Mouse (Mus musculus): ENCODE results near the gene Rpl36a. TPM values are rescaled to one million over a fixed set of nuclear protein-coding genes. Genes with fewer than 3 reads are reported as not detected.
A peak's percentile ranks its signal among the peaks of the same experiment; 100 is the strongest.

The Rpl36a gene
- total RNA-seq, 2 experiments from 2014 or later = 266 to 594 TPM

DNA sequence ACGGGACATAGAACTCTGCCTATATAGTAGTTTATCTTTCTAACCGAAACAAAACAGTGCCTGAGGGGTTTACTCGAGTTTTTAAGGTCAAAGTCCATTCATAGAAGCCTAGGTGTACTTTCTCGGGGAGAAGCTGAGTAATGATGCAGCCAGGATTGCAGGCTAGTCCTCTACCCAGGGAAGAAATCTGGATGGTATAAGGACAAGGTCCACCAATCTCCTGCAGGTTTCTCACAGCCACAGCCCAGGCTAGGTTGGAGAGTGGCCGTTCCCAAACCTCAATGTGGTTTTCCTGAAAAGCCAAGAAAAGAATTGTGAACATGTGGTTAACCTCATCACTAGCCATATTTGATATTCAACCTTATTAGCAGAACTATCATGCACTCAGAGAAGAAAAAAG, 4.4 kb downstream of the Rpl36a start:
- no peak for ATAC-seq (replicated peaks; ENCODE audit: low FRiP score, poor library complexity, severe bottlenecking)

DNA sequence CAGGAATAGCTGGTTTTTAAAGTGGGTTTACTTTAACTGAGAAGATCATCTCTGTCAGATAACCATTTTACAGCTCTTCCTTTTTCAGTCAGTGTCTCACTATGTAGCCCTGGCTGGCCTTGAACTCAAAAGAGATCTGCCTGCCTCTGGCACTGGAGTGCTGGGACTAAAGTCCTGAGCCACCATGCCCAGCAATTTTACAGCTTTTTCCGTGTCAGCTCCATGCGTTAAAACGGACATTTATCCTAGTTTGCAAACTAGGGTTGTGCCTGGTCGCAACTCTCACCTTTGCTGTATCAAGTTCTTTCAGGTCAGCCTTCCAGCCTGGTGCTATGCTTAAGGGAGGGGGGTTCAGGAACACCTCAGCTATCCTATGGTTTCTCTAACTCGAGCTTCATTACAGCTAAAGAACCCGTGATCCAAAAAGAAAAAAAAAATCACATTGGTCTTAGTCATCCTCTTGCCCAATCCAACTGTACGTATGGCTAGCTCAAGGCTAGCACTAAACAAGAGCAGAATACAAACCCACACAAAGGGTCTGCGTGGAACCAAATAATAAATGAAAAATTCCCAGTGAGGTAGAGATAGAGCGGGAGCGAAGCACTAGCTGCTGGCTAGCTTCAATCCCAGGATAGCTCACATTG, 14.6 kb downstream of the Rpl36a start:
- peak; percentile 15 for ATAC-seq (replicated peaks; ENCODE audit: low FRiP score, poor library complexity, severe bottlenecking)

DNA sequence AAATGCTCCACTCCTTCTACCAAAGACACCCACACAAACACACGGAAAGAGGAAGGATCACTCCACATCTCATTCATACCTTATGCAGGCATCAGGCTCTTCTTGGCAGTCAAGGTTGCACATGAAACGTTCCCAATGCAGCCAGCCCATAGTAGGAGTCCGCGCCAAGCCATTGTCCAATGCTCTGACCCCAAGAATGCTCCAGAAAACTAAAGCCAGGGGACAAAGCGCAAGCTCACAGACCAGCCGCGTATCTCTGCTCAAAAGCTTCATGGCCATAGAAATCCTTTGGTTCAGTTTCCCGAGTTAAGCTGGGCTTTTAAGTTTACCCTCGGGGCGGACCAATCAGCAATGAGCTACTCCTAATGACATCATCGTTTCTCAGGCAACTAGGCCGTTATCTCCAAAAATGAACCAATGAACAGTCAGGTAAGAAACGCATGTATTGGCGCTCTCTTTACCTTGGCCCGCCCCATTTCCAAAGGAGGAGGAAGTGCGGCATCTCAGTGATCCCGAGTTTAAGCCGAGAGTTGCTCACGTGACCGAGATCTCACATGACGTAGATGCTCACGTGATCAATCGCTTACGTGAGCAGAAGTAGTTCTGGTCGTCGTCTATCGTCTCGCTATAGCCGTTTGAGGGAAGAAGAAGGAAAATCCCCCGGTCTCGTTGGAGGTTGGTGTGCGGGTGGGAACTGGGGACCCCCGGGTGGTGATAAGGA, 15.4 kb downstream of the Rpl36a start, which contains the start of the genes Gla and Hnrnph2:
Gene Gla, minus strand, starts transcription at position 467 of the 721 bp plus-strand sequence.
Gene Hnrnph2, plus strand, starts transcription at position 521 of the 721 bp plus-strand sequence.
- ATAC-seq (replicated peaks; ENCODE audit: low FRiP score, poor library complexity, severe bottlenecking) = peak; percentile 98

DNA sequence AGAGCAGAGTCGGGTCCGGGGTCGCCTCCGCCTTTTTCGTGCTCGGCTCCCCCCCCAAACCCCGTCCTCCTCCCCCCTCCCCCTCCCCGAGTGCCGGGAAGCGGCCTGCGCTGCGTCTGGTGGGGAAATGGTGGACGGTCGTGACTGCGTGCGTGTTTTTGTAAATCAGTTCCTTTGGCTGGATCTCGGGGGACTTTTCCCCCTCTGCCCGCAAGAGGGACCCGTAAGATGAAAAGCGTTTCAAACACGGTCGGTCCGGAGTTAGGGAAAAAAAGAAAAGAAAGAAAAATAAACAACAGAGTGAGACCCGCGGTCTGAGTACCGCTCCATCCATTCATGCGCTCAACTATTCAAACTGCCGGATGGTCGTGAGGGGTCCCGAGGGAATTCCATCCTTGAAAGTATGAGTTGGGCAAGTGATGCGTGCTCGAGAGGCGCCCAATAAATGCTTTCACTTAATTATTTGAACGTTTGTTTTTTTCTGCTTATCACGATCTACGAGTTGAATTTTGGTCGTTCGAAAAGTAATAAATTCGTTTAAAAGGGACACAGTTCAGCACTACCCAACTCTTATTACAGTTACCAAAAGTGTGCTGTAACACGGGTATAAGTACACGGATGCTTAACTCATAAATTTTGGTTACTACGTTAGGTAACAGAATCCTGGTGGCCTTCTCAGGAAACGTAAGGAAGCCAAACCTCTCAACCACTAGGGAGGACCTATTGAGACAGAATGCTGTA, 16.1 kb downstream of the Rpl36a start:
- peak; percentile 48 for ATAC-seq (replicated peaks; ENCODE audit: low FRiP score, poor library complexity, severe bottlenecking)

DNA sequence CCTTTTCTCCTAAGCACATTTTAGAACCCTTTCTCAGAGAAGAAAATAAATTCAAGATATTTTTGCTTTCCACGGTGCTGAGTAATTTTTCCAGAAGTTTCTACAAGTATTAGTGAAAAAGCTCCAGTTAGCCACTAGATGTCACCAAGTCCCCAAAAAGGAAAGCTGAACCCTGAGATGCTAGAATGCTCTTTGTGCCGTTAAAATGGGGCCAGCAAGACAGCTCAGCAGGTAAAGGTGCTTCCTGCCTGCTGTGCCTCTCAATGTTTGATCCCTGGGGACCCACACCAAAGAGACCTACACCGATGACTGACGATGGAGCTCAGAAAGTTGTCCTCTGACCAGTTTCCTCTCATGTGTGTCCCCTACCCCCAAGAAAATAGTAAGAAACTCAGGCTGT, 24.0 kb downstream of the Rpl36a start:
- ATAC-seq (replicated peaks; ENCODE audit: low FRiP score, poor library complexity, severe bottlenecking) = 0 out of 2 replicates have a peak, but pooled peaks have one; percentile 48

DNA sequence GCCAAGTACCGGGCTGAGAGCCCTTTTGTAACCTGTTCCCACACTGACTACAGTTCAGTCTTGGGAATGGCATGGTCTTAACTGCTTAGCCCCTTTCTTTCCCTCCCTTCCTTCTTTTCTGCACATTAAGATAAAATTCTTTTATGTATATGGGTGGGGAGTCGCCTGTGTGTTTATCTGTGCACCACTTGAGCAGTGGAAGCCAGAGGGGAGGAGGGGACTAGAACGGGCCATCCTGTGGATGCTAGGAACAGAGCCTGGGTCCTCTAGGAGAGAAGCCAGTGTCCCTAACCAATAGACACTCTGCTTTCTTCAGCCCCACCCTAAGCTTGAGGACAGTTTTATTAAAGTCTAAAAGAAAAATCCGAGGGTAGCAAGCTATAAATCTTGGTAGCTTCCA, 25.5 kb downstream of the Rpl36a start:
- ATAC-seq (replicated peaks; ENCODE audit: low FRiP score, poor library complexity, severe bottlenecking) = 0 out of 2 replicates have a peak, but pooled peaks have one; percentile 36

DNA sequence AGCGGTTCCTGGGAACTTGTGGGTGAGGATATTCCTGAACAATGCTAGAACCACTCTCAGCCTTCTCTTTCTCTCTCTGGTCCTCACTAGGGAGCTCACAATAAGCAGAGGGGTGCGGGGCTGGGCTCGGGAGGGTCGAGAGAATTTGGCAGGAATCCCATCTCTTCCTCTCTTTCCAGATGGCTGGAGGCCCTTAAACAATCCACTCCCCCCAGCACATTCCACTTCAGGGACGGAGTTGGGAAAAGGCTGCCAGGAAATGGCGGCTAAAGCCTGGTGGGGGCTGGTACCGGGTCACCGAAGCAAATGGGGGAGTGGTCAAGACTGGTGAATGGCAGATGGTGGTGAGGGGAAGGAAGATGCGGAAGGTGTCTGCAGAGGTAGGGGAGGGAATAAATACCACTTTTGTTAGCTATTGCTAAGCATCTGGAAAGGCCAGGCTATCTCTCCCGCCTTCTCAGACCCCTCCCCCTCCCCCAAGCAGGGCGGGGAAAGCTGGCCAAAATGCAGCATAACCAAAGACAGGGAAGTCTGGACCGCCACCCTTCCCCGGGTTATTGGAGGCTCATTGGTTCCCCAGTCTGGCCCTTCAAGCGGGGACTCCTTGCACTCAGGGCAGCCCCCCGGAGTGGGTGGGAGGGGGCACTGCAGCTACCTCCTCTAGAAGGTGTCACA, 27.0 kb downstream of the Rpl36a start:
- ATAC-seq (replicated peaks; ENCODE audit: low FRiP score, poor library complexity, severe bottlenecking) = 0 out of 2 replicates have a peak, but pooled peaks have one; percentile 58

DNA sequence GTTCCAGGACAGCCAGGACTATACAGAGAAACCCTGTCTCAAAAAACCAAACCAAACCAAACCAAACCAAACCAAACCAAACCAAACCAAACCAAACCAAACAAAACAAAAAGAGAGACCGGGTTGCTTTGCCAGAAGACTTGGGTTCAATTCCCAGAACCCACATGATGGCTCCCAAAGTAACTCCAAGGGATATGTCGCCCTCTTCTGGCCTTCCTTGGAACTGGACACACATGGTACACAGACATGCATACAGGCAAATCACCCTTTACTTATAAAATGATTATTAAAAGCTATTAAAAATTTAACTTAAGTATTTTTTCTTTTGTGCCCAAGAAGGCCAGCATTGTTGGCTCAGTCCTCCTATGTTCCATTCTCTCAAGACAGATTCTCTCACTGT, 28.9 kb downstream of the Rpl36a start:
- 0 out of 2 replicates have a peak, but pooled peaks have one; percentile 61 for ATAC-seq (replicated peaks; ENCODE audit: low FRiP score, poor library complexity, severe bottlenecking)

DNA sequence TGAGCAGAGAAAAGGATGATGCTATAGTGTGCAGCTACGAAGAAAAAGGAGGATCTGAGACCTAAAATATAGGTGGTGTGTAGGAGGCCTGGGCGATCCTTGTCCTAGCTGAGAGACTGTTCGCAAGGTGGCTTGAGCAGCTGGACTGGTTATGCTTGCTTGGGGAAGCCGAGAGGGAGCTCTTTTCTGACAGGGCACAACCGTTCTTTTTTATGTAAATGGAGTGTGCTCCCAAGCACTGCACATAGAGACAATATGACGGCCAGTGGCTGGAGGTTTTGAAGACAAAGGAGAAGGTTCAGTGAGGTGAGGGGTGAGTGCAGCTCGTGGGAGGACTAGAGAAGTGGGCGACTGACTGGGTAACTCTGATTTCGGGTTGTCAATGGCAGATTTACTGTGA, 34.2 kb downstream of the Rpl36a start:
- no peak for ATAC-seq (replicated peaks; ENCODE audit: low FRiP score, poor library complexity, severe bottlenecking)

DNA sequence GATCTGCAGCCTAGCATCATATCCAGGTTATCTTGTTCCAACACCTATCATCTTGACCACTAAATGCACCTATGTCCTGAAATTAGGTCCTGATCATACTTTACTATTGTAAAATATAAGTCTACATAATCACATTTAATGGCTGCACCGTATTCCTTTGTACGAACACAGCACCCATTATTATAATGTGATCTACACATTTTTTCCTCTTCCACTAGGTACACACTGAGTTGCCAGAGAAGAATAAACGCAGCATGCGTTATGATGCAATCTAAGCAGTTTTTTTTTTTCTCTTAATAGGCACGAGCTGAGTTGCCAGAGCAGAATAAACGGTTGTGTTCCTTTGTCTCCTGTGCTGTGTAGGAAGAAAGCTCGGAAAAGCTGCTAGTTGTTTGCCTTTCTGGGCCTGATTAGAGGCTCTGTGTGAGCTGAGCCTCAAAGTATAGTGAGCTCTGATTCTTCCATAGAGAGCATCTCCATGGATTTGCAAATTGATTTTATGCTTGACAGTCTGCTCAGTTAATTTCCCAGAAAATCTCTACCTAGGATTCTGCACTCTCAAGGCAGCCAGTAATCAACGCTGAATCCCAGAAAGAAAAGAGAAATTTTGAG, 34.9 kb downstream of the Rpl36a start:
- no peak for ATAC-seq (replicated peaks; ENCODE audit: low FRiP score, poor library complexity, severe bottlenecking)

DNA sequence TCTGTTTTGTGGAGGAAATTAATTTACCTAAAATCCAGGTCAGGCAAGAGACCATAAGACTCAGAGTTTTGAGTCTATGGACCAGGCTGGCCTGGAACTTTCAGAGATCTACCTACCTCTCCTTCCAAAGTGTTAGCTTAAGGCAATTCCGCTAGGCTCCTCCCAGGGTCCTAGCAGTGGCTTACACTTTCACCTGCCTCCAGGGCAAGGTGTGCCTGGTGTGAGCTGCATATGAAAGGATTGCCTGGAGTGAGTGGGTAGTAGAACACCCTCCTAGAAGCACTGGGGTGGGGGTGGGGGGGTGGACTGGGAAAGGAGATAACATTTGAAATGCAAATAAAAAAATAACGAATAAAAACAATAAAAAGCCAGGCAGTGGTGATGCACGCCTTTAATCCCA, 36.2 kb downstream of the Rpl36a start:
- ATAC-seq (replicated peaks; ENCODE audit: low FRiP score, poor library complexity, severe bottlenecking) = no peak

DNA sequence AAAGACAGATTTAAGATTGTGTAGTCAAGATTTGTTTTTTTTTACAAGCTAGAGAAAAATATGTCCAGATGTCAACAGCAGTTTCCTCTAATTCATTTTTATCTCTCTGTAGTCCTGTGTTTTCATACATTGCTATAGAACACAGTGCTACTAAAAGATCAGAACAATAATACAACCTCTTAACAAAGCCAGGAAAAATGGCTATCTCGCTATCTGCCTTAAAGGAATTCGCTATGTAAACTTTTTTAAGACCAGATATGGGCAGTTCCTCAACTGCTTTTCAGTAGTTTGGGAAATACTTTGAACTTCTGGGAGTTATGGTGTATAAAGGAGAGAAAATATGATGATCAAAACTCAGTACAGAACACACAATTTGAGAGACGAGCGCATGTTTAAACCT, 37.9 kb downstream of the Rpl36a start:
- ATAC-seq (replicated peaks; ENCODE audit: low FRiP score, poor library complexity, severe bottlenecking) = no peak

DNA sequence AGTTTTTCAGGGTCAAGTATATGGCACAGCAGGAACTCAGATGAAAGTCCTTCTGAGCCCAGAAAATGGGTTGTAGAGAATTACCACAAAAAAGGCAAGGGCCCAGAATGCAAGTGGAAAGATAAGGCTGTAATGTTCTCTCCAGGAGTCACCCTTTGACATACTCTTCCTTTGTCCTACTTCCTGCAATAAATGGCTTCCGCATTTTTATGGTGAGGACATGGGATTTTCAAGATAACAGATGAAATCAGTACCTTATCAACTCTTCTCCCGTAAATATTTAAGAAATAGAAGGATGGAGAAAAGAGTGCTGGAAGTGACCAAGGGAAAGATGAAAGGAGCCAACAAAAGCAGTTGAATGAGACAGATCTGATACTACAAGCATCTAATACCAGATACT, 42.7 kb downstream of the Rpl36a start:
- ATAC-seq (replicated peaks; ENCODE audit: low FRiP score, poor library complexity, severe bottlenecking) = no peak

DNA sequence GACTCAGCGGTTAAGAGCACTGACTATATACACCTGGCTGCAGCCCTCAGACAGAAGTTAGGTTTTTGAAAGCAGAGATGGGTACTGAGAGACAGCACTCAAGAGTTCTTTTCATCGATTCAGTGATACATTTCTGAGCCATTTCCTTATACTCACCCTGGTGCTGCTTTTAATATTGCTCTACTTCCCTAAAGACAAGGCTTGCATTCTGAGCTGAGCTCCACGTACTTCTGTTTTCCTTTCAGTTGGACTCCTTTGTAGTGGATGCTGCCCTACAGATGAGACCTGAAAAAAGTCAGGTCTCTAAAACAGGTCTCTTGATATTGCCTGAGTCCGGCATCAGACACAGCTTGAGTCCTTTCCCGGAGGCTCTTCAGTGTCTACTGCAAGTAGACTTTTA, 47.3 kb downstream of the Rpl36a start:
- ATAC-seq (replicated peaks; ENCODE audit: low FRiP score, poor library complexity, severe bottlenecking) = no peak

DNA sequence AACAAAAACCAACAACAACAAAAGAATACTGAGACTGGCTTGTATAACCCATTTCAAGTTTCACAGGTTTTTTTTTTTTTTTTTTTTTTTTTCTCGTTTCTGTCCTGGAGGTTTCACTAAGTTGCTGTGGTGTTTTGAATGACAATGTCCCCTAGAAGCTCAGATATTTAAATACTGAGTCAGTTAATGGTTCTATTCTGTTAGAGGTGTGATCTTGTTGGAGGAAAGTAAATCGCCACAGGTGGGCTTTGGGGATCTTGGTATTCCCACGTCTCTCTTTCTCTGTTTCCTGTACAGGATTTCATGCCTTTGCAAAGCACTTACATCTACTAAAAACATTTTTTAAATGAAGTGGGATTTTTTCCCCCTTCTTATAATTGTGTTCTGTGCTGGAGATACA, 49.7 kb downstream of the Rpl36a start:
- ATAC-seq (replicated peaks; ENCODE audit: low FRiP score, poor library complexity, severe bottlenecking) = no peak

DNA sequence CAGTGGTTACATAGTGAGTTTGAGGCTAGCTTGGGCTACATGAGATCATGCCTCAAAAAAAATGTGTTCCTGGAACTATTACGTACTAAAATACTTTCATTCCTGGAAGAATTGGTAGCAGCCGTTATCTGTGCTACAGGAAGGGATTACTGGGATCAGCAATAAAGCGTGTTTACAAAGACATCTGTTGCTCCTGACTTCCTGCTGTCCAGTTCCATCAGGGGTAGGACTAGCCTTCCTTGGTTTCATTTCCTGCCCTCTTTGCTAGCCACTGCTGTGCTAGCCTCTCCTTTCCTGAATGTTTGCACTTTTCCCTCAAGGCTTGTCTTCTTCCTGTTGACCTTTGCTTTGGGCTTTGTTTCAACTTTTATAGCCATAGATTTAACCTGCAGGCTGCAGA, 50.4 kb downstream of the Rpl36a start:
- ATAC-seq (replicated peaks; ENCODE audit: low FRiP score, poor library complexity, severe bottlenecking) = no peak

Data from erythroblast, adult 5-6 weeks (primary cell).